Mouse (Mus musculus) cortical plate, adult 2 months (tissue): Measurements from ENCODE around the gene Kat2b.
"Not testable (repeated sequence)": the region's sequence is repeated elsewhere in the genome, so short reads cannot be mapped to it uniquely, and the experiment has no call there.

Experiments
- CTCF ChIP-seq: fragments of 200-500 bp; IDR thresholded peaks from 2 replicates; pipeline ENCODE4 v1.5.1; 2011; ENCODE audit warnings: mild to moderate bottlenecking, control low read depth, low read length; ENCODE audit not compliant: insufficient read depth; ENCODE audit errors: extremely low read depth
- POLR2A ChIP-seq: fragments of 200-500 bp; IDR thresholded peaks from 2 replicates; pipeline ENCODE4 v1.6.1; 2011; ENCODE audit warnings: mild to moderate bottlenecking, low read length, control low read depth; ENCODE audit not compliant: insufficient read depth; ENCODE audit errors: extremely low read depth

- not testable (repeated sequence) for TF ChIP-seq CTCF, POLR2A
These were observed 4.3 kb downstream of the Kat2b start for GRCm38 (mm10) chr17:53570932-53571331.
